Mouse (Mus musculus): Measurements from ENCODE around the gene P3h4. TPM values are rescaled to one million over a fixed set of nuclear protein-coding genes. Genes with fewer than 3 reads are reported as not detected.
A peak's percentile ranks its signal among the peaks of the same experiment; 100 is the strongest.

The P3h4 gene
- polyA plus RNA-seq, 1 experiment from 2014 or later = 24.6 TPM

DNA sequence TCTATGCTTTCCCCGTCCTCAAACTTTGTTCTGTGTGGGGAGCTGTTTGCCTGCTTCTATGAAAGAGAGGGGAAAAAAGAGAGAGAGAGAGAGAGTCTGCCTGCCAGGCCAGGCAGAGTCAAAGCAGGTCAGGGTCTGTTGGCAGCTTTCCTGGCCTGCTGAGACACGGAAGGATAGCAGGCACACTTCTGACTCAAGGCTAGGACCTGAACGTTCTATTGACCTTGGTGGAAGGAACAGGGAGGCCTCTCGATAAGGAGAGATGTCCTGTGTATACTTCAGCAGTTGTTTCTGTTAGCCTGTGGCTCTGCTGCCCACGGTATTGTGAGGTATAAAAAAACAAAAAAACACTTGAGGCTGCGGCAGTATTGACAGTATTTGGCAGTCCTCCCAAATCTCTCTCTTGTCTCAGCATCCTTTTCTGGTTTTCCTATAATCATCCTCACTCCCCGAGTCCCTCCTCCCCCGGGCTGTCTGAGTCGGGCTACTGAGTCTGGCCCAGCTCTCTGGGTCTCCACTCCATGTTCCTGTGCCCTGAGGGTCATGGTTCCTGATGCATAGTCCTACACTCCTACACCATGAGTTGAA is 14.1 kb upstream of the P3h4 start:
- no peaks in the 10 kb centered on the region for H3K27me3 ChIP-seq
- H3K27ac ChIP-seq (replicated peaks) = peak overlapping the region; percentile 33; the same call in 1 of the 2 replicates
- H3K4me2 ChIP-seq = no peak overlapping the region
- no peaks in the 10 kb centered on the region for H3K9me3 ChIP-seq
- 0 out of 2 replicates have a peak, but pooled peaks cover 6% of the 10 kb centered on the region for H3K4me1 ChIP-seq (replicated peaks)
- H3K9ac ChIP-seq = no peak overlapping the region
- H3K4me3 ChIP-seq = no peak overlapping the region
- no peak; the same call in 1 of the 2 replicates for ATAC-seq (ENCODE audit: low read depth)
- 61% methylated on average over 9 of the region's 9 CpGs for WGBS
- H3K36me3 ChIP-seq = peaks cover 47% of the 10 kb centered on the region

DNA sequence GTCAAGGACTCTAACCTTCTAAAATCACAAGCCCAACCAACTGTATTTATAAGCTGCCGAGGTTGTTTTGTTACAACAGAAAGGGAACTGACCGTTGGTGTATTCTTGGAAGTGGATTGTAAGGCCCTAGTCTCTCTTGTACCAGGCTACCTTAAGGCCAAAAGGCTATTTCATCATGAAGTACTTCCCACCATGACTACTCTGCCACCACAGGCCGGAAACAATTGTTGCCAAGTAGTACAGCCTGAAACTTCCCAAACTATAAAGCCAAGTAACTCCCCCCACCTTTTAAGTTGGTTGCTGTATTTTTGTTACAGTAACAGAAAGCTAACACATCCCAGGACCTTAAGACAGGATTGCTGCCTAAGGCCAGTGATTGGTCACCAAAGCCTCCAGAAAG is 12.2 kb upstream of the P3h4 start:
- Histone ChIP-seq H3K36me3 (peaks cover 30% of the 10 kb centered on the region), H3K4me2 (no peak overlapping the region), H3K4me3 (no peak overlapping the region), H3K4me1 (replicated peaks) (0 out of 2 replicates have a peak, but pooled peaks cover 6% of the 10 kb centered on the region), H3K9me3 (no peaks in the 10 kb centered on the region), H3K27ac (replicated peaks) (no peak overlapping the region), H3K27me3 (no peaks in the 10 kb centered on the region), H3K9ac (no peak overlapping the region)
- ATAC-seq (ENCODE audit: low read depth) = no peak
- 89% methylated on average over 3 of the region's 3 CpGs for WGBS

DNA sequence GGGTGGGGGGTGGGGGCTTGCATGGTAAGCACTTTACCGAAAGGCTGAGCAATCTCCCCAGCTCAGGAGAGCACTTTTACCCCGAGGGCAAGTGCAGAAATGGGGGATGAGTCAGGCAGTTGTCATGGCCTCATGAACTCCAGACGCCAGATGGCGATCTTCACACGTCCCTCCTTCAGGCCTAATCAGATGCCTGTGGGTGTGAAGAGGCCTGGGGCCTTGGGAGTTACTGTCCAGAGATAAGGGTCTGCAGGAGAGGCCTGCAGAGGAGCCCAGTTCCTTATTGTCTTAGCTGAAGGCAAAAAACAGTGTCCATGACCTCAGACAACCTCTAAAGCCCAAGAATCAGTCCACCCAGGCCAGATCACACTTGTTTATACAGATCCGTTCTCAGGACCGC is 11.2 kb upstream of the P3h4 start:
- H3K9ac ChIP-seq = no peak overlapping the region
- H3K4me2 ChIP-seq = no peak overlapping the region
- WGBS = 31% methylated on average over 7 of the region's 7 CpGs
- H3K27ac ChIP-seq (replicated peaks) = no peak overlapping the region
- no peak for ATAC-seq (ENCODE audit: low read depth)
- 0 out of 2 replicates have a peak, but pooled peaks cover 6% of the 10 kb centered on the region for H3K4me1 ChIP-seq (replicated peaks)
- no peak overlapping the region for H3K4me3 ChIP-seq
- no peaks in the 10 kb centered on the region for H3K9me3 ChIP-seq
- H3K27me3 ChIP-seq = no peaks in the 10 kb centered on the region
- peaks cover 21% of the 10 kb centered on the region for H3K36me3 ChIP-seq

DNA sequence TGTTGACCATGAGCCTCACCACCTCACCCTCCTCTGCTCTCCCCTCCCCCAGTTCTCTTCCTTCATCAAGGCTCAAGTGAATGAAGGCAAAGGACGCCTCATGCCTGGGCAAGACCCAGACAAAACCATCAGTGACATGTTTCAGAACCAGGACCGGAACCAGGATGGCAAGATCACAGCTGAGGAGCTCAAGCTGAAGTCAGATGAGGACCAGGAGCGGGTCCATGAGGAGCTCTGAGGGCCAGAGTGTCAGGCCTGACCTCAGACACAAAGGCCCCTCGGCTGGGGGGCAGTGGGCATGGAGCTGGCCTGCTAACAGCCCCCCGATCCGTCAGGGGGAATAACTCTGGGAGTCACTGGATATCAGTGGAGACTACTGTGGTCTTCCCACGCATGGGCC is 9.2 kb upstream of the P3h4 start:
- H3K4me3 ChIP-seq = no peak overlapping the region
- peaks cover 5% of the 10 kb centered on the region; the same call in 1 of the 2 replicates for H3K36me3 ChIP-seq
- H3K27me3 ChIP-seq = no peaks in the 10 kb centered on the region
- 0 out of 2 replicates have a peak, but pooled peaks cover 3% of the 10 kb centered on the region for H3K4me1 ChIP-seq (replicated peaks)
- no peak overlapping the region for H3K9ac ChIP-seq
- H3K4me2 ChIP-seq = no peak overlapping the region
- H3K27ac ChIP-seq (replicated peaks) = no peak overlapping the region
- no peaks in the 10 kb centered on the region for H3K9me3 ChIP-seq
- WGBS = 90% methylated on average over 7 of the region's 7 CpGs
- no peak for ATAC-seq (ENCODE audit: low read depth)

DNA sequence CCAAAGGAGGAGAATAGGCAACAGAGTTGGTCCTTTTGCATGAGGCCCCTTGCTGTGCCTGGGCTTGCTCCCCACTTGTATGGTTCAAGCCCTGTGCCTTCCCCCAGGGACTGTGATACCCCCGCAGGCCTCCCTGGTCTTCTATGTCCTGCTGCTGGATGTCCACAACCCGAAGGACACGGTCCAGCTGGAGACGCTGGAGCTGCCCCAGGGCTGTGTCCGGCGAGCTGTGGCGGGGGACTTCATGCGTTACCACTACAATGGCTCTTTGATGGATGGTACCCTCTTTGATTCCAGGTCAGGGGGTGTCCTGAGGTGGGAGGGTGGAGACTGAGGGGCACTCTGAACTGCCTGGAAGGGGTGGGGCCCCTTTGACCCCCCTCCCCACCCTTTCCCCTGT is 6.9 kb upstream of the P3h4 start:
- H3K27me3 ChIP-seq = peaks cover 5% of the 10 kb centered on the region
- no peaks in the 10 kb centered on the region for H3K4me1 ChIP-seq (replicated peaks)
- no peak for ATAC-seq (ENCODE audit: low read depth)
- no peaks in the 10 kb centered on the region for H3K9me3 ChIP-seq
- WGBS = 55% methylated on average over 8 of the region's 8 CpGs
- no peak overlapping the region for H3K9ac ChIP-seq
- no peak overlapping the region for H3K27ac ChIP-seq (replicated peaks)
- H3K4me3 ChIP-seq = no peak overlapping the region
- H3K4me2 ChIP-seq = no peak overlapping the region
- 0 out of 2 replicates have a peak, but pooled peaks cover 3% of the 10 kb centered on the region for H3K36me3 ChIP-seq

DNA sequence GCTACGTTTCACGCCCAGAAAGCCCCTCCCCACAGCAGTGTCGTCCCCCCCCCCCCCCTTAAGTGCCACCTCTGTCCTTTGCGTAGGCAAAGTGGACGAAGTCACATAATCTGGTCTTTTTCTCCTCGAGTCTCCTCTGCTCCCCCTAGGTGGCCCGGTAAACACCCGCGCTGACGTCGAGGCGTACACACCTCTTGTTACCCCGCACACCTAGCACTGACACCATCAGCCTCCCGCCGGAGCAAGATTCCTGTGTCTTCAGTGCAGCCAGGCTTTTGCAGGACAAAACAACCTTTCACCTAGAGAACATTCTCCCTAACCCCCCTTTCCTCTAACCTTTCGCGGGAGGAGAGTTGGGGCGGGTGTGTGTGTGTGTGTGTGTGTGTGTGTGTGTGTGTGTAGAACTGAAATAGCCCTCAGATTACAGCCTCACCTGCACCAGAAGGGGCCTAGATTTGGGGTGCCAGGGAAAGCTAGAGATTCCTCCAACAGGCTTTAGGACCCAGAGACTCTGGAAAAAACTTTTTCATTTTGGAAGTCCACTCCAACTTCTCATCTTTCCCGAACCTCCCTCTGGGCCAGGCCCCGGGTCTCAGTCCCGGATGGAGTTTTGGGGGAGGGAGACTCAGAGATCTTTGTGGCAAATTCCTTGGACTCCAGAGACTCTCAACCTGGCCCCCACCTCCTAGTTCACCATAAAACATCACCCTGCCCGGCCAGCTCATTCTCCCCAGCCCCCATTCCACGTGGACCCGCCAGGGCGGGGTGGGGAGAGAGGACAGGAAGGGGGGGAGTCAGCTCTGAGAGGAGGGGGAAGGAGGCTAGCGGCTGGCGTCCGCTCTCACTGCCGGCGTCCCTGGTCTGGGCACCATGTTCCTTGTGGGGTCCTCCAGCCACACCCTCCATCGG is 532 bp upstream of the P3h4 start, which contains the start of gene Fkbp10:
Gene Fkbp10, plus strand, starts transcription at position 784 of the 909 bp plus-strand sequence.
- Histone ChIP-seq H3K4me3 (peak within 1 kb of the TSS; percentile 63), H3K27ac (replicated peaks) (peak within 1 kb of the TSS; percentile 79), H3K9ac (peak within 1 kb of the TSS; percentile 79), H3K4me1 (replicated peaks) (peaks cover 41% of the 10 kb centered on the region), H3K27me3 (peaks cover 32% of the 10 kb centered on the region), H3K9me3 (no peaks in the 10 kb centered on the region), H3K4me2 (peak within 1 kb of the TSS; percentile 65), H3K36me3 (no peaks in the 10 kb centered on the region)
- ATAC-seq (ENCODE audit: low read depth) = peak; percentile 41
- WGBS = 1% methylated on average over 31 of the region's 31 CpGs

DNA sequence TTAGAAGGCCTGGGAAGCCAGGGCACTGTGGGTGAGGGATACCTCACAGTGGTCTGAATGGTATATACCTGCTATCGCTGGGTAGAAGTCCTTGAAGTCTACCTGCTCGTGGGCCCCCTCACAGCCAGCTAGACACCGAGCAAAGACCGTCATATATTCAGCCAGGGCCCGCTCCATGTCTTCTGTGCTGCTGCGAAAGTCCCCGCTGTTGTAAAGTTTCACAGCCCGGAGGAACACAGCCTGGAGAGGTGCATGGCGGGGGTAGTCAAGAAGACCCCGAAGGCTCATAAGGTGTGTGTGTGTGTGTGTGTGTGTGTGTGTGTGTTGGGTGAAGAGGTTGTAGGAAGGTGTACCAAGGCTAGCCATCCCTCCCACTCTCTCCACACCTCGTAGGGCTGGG is 1.1 kb downstream of the P3h4 start:
- Histone ChIP-seq H3K36me3 (no peaks in the 10 kb centered on the region), H3K4me2 (peak overlapping the region; percentile 65), H3K27me3 (peaks cover 32% of the 10 kb centered on the region), H3K9me3 (no peaks in the 10 kb centered on the region), H3K27ac (replicated peaks) (0 out of 2 replicates have a peak overlapping the region, but pooled peaks have one; percentile 79), H3K4me3 (peak overlapping the region; percentile 63), H3K9ac (peak overlapping the region; percentile 79), H3K4me1 (replicated peaks) (peaks cover 41% of the 10 kb centered on the region)
- ATAC-seq (ENCODE audit: low read depth) = no peak
- WGBS = 78% methylated on average over 11 of the region's 11 CpGs

DNA sequence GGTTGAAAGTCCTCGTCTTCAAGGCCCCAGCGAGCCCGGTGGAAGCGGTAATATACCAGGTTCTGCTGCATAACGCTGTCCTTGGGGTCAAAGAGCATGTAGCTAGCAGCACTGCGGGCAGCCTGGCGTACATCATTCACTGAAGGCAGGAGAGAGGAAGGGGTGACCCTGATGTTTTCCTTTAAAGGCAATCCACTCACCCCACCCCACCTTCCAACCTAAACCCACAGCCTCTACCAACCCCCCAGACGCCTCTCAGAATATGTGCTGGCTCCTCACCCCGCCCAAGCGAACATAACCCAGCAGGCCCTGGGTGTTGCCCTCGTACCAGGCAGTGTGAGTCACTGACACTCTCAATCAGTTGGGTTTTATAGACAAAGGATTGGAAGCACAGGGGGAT is 2.9 kb downstream of the P3h4 start:
- Histone ChIP-seq H3K4me1 (replicated peaks) (peaks cover 41% of the 10 kb centered on the region), H3K27ac (replicated peaks) (no peak overlapping the region), H3K4me3 (no peak overlapping the region), H3K4me2 (no peak overlapping the region), H3K36me3 (no peaks in the 10 kb centered on the region), H3K27me3 (peaks cover 29% of the 10 kb centered on the region), H3K9ac (0 out of 2 replicates have a peak overlapping the region, but pooled peaks have one; percentile 17), H3K9me3 (no peaks in the 10 kb centered on the region)
- WGBS = 73% methylated on average over 11 of the region's 11 CpGs
- ATAC-seq (ENCODE audit: low read depth) = no peak

DNA sequence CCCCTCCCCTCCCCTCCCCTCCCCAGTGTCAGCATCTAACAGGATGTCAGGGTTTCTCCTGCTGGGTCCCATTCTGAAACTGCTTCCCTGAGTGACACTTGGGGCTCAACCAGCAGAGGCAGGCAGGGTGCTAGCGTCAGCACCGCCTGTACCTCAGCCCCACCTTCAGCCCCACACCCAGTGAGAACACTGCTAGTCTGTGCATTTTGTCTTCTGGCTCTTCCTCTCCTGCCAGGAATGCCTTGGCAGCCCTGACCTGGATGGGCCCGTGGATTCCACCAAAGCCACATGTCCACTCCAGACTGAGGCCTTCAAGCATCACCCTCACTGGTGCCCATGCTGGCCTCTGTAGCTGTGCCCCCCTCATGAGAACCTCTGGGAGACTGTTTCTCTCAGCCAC is 5.0 kb downstream of the P3h4 start:
- H3K4me3 ChIP-seq = no peak overlapping the region
- no peak for ATAC-seq (ENCODE audit: low read depth)
- H3K36me3 ChIP-seq = no peaks in the 10 kb centered on the region
- WGBS = 81% methylated on average over 3 of the region's 3 CpGs
- peaks cover 31% of the 10 kb centered on the region for H3K4me1 ChIP-seq (replicated peaks)
- H3K27me3 ChIP-seq = peaks cover 9% of the 10 kb centered on the region
- no peak overlapping the region for H3K27ac ChIP-seq (replicated peaks)
- H3K4me2 ChIP-seq = no peak overlapping the region
- H3K9ac ChIP-seq = peak overlapping the region; percentile 13; the same call in 1 of the 2 replicates
- no peaks in the 10 kb centered on the region for H3K9me3 ChIP-seq

DNA sequence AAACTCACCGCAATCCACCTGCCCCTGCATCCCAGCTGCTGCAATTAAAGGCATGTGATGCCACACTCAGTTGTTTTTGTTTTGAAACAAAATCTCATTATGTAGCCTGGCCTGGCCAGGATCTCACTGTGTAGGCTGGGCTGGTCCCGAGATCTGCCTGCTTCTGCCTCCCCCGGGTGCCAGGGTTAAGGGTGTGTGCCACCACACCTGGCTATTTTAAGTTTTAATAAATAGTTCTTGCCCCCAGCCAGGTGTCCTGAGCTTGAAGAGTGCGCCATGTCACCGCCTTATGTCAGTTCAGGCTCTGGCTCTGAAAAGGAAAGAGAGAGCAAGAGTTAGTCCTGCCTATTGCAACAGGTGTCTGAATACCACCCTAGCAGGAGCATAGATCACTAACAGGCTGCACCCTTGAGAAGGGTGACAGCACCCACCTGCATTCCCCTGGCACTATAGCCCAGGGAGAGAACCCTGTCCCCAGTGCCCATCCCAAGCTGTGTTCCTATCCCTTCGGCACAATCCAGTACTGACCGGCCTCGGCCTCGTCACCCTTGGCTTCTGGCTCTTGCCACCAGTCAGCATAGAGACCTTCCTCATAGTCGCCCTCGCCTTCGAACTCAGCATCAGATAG is 5.7 kb downstream of the P3h4 start:
- H3K4me3 ChIP-seq = no peak overlapping the region
- H3K9me3 ChIP-seq = no peaks in the 10 kb centered on the region
- ATAC-seq (ENCODE audit: low read depth) = no peak
- no peak overlapping the region for H3K27ac ChIP-seq (replicated peaks)
- peaks cover 9% of the 10 kb centered on the region for H3K27me3 ChIP-seq
- 91% methylated on average over 12 of the region's 12 CpGs for WGBS
- H3K9ac ChIP-seq = no peak overlapping the region
- H3K4me1 ChIP-seq (replicated peaks) = peaks cover 24% of the 10 kb centered on the region
- H3K36me3 ChIP-seq = no peaks in the 10 kb centered on the region
- no peak overlapping the region for H3K4me2 ChIP-seq

DNA sequence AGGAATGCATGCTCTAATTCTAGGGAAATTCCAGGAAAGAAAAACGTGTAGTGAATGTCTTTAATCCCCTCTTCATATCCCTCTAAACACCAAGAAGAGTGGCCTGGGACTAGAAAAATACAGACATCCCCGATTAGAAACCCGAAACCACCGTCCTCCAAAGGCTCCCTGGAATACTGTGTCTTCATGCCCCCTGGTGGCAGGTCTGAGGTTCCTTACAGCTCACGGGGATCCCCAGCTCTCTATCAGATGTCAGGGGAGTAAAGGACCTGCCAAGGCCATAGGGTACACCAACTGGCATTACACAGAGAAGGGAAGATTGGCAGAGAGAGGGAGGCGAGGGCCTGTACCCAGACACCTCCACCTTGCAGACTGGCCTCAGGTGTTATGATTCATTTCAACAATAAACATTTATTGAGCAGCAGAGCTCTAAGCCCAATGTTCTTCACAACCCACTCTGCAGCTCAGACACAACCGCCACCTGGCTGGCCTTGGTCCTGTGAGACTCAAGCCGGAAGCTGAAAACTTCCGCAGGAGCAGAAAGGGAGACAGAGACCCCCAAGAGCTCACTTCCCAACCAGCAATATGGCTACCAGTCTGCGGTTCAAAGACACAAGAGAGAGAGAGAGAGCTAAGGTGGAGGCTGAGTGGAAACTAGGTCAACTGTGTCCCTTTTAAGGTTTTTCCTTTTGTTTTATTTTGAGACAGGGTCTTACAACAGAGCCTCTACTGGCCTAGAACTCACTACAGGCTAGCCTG is 6.4 kb downstream of the P3h4 start:
- Histone ChIP-seq H3K4me1 (replicated peaks) (peaks cover 18% of the 10 kb centered on the region), H3K27ac (replicated peaks) (no peak overlapping the region), H3K36me3 (no peaks in the 10 kb centered on the region), H3K27me3 (peaks cover 2% of the 10 kb centered on the region; the same call in 1 of the 2 replicates), H3K9ac (no peak overlapping the region), H3K9me3 (no peaks in the 10 kb centered on the region), H3K4me3 (no peak overlapping the region), H3K4me2 (no peak overlapping the region)
- 43% methylated on average over 10 of the region's 10 CpGs for WGBS
- ATAC-seq (ENCODE audit: low read depth) = no peak

Data from neural tube, embryonic 13.5 days (tissue).